Comparison of ENCODE assay signal across 8 mouse cellular contexts in the genomic region with DNA sequence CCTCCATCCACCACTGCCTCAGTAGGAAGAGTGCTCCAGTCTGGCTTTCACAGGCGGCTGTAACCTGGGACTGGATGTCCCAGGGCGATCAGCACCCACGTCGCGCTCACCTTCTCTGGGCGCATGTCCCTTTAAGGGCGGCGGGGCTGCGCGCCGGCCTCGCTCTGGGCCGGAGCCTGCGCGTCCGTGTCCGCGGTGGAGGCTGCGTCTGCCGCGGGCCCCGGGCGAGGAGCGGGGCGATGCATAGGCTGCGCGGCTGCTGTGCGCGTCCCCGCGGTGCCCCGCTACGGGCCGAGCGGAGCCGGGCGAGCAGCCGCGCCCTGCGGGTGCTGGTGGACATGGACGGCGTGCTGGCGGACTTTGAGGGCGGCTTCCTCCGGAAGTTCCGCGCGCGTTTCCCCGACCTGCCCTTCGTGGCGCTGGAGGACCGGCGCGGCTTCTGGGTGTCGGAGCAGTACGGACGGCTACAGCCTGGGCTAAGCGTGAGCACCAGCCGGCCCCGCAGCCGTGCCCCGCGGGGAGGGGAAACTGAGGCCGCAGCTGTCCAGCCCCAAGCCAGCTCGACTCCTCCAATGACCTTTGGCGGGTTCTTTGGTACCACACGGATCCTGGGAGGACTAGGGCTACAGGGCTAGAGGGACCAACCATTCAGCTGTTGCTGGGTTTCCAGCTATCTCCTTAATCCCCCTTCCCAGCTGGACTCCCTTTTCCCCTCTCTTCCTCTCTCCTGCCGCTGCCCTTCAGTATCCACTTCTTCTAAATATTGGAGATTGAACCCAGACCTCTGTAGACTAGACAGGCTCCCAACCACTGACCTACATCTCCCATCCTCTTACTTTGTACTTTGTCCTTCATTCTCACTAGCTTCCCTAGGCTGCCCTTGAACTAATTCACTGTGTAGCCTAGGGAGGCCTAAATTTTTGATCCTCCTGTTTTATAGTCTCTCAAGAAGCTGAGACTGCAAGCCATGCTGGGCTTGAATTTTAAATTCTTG. TPM values are rescaled to one million over a fixed set of nuclear protein-coding genes. Genes with fewer than 3 reads are reported as not detected.
DNase-seq lines count a peak whose midpoint lies in the region; ATAC-seq lines count a peak whose summit lies in the region.

No protein-coding gene starts in this region.

- ATAC-seq in frontal cortex, adult (ENCODE audit: low TSS enrichment): peak; percentile 91

- no peaks in the 10 kb centered on the region for H3K9me3 ChIP-seq in hindbrain, embryonic 10.5 days

- DNase-seq in MN1 (ENCODE audit: low spot score): peak; percentile 89
- DNase-seq in cerebellum, adult 8-10 months: peak; percentile 72
- peak; percentile 83 for DNase-seq in hindbrain, embryonic 10.5 days (ENCODE audit: low spot score)
- DNase-seq in layer of hippocampus, postnatal 14 days (ENCODE audit: low spot score in 2 of 2): peak; percentile 62 to 79
- peak; percentile 83 for DNase-seq in lung, postnatal 14 days
- DNase-seq in ovary, postnatal 36 days (ENCODE audit: low spot score): peak; percentile 82
- DNase-seq in thymus, postnatal 25 days: peak; percentile 67

- under 1% methylated on average over 69 of the region's 69 CpGs for WGBS in hindbrain, embryonic 10.5 days

- peaks cover 15% of the 10 kb centered on the region for H3K36me3 ChIP-seq in hindbrain, embryonic 10.5 days

- no peaks in the 10 kb centered on the region for H3K27me3 ChIP-seq in hindbrain, embryonic 10.5 days (ENCODE audit: insufficient read depth, poor library complexity, severe bottlenecking)

- H3K4me1 ChIP-seq in hindbrain, embryonic 10.5 days (replicated peaks): peaks cover 27% of the 10 kb centered on the region

- peak overlapping the region; percentile 95 for H3K27ac ChIP-seq in hindbrain, embryonic 10.5 days

- peak overlapping the region; percentile 80 for H3K4me3 ChIP-seq in hindbrain, embryonic 10.5 days

RNA-seq across cellular contexts. Expression of a gene that starts 8.6 kb away (rescaled TPM):
- 233 and 255 TPM in 2 replicates for polyA plus RNA-seq in hindbrain, embryonic 10.5 days (2016; fragmentation: Nextera tagmentation; extraction: Ambion mirVana)
- total RNA-seq in layer of hippocampus, postnatal 14 days (2021): 10 to 100 TPM; 69.7 to 72.3 TPM

RNA-seq across cellular contexts. Expression of a gene that starts 8.9 kb away (rescaled TPM):
- polyA plus RNA-seq in hindbrain, embryonic 10.5 days (2016; fragmentation: Nextera tagmentation; extraction: Ambion mirVana): 41.2 and 47.7 TPM in 2 replicates
- 10 to 100 TPM; 60.5 to 63.3 TPM for total RNA-seq in layer of hippocampus, postnatal 14 days (2021)

RNA-seq across cellular contexts. Expression of a gene that starts 38.4 kb away (rescaled TPM):
- polyA plus RNA-seq in hindbrain, embryonic 10.5 days (2016; fragmentation: Nextera tagmentation; extraction: Ambion mirVana): 29.6 and 31.0 TPM in 2 replicates
- total RNA-seq in layer of hippocampus, postnatal 14 days (2021): 10 to 100 TPM; 34.6 to 40.1 TPM

Comparison
In these comparisons a context has a peak if more than half of its experiments do, and no peak if none do; other contexts are left out.
1. Peak in every context shown above with its lines: DNase-seq, ATAC-seq, H3K4me3 ChIP-seq and H3K27ac ChIP-seq.